Comparison of ENCODE assay signal across 26 mouse cellular contexts in genomic region chr13:117694729-117695332, GRCm38 (mm10).
"Had no signal": no experiment of that assay in that cellular context is flagged by ENCODE, and none has a peak within 500 bp of the region (broad histone marks: within the 10 kb centered on the region; RNA-seq: fewer than 3 reads in every experiment).

No protein-coding gene starts in this region.

- H3K4me2 ChIP-seq: heart, embryonic 11.5 days; heart, embryonic 13.5 days; heart, embryonic 15.5 days; hindbrain, embryonic 13.5 days; hindbrain, embryonic 15.5 days; kidney, embryonic 15.5 days; limb, embryonic 13.5 days; limb, embryonic 15.5 days had no signal

- ATAC-seq: forebrain, postnatal 0 days; hindbrain, postnatal 0 days; intestine, embryonic 16.5 days had no signal

- DNase-seq: forebrain, postnatal 0 days; gastrocnemius, postnatal 14 days; gastrocnemius, postnatal 36 days; heart, adult 11 months; heart, adult 2 months; heart, postnatal 14 days; heart, postnatal 36 days; kidney, adult 11 months; kidney, adult 2 months; kidney, adult 9 months; kidney, postnatal 14 days; kidney, postnatal 36 days; layer of hippocampus, adult 9-11 months; layer of hippocampus, postnatal 36 days; left cerebral cortex, postnatal 4 days had no signal

- H3K4me3 ChIP-seq: heart, adult 2 months; heart, embryonic 13.5 days; heart, embryonic 15.5 days; hindbrain, embryonic 13.5 days; hindbrain, embryonic 15.5 days; kidney, embryonic 15.5 days; limb, embryonic 13.5 days; limb, embryonic 15.5 days had no signal

- H3K27ac ChIP-seq: heart, adult 2 months; heart, embryonic 13.5 days; heart, embryonic 15.5 days; hindbrain, embryonic 13.5 days; hindbrain, embryonic 15.5 days; hindbrain, postnatal 0 days; kidney, embryonic 15.5 days; kidney, postnatal 0 days; limb, embryonic 13.5 days; limb, embryonic 15.5 days had no signal

- H3K9ac ChIP-seq: forebrain, postnatal 0 days; heart, embryonic 13.5 days; heart, embryonic 15.5 days; hindbrain, embryonic 13.5 days; hindbrain, embryonic 15.5 days; kidney, embryonic 15.5 days; limb, embryonic 13.5 days; limb, embryonic 15.5 days had no signal

- H3K27me3 ChIP-seq: heart, embryonic 13.5 days; heart, embryonic 15.5 days; hindbrain, embryonic 13.5 days; hindbrain, embryonic 15.5 days; kidney, embryonic 15.5 days; limb, embryonic 13.5 days; limb, embryonic 15.5 days had no signal

- H3K4me1 ChIP-seq: heart, embryonic 13.5 days; heart, embryonic 15.5 days; hindbrain, embryonic 13.5 days; hindbrain, embryonic 15.5 days; kidney, embryonic 15.5 days; limb, embryonic 13.5 days; limb, embryonic 15.5 days had no signal

- H3K36me3 ChIP-seq: heart, embryonic 13.5 days; heart, embryonic 15.5 days; hindbrain, embryonic 13.5 days; hindbrain, embryonic 15.5 days; kidney, embryonic 15.5 days; limb, embryonic 13.5 days; limb, embryonic 15.5 days had no signal

- H3K9me3 ChIP-seq: heart, embryonic 13.5 days; heart, embryonic 15.5 days; hindbrain, embryonic 13.5 days; hindbrain, embryonic 15.5 days; kidney, embryonic 15.5 days; limb, embryonic 13.5 days; limb, embryonic 15.5 days had no signal
